Mouse (Mus musculus): Measurements from ENCODE around the gene Clec4e.

- TF ChIP-seq POLR2A (IDR thresholded peaks at IDR 0.05; ENCODE audit: insufficient read depth, low read length), result no peak
- TF ChIP-seq EP300 (IDR thresholded peaks at IDR 0.05; ENCODE audit: insufficient read depth, low read depth, low read length), result no peak
Observed at GRCm38 (mm10) chr6:123259889-123260603, 29.6 kb downstream of the Clec4e start.

Measured in ES-Bruce4 (cell line).